Mouse (Mus musculus) limb, embryonic 14.5 days (tissue): Measurements from ENCODE around the gene Sv2b. TPM values are rescaled to one million over a fixed set of nuclear protein-coding genes. Genes with fewer than 3 reads are reported as not detected.

Source experiments
- ATAC-seq: fragments of 200-750 bp; cut with Nextera tagmentation; 2 replicates; pipeline ENCODE4 v1.8.0; 2017; ENCODE audit warnings: low read depth, moderate number of reproducible peaks, moderate TSS enrichment; ENCODE audit not compliant: low FRiP score
- DNase-seq: peaks from one replicate; pipeline ENCODE4 v3.0.0-alpha.2; 2015; ENCODE audit warnings: low spot score
- H3K27ac ChIP-seq: fragments of 300-500 bp; sonication (generic); replicated peaks from 2 replicates; pipeline ENCODE4 v1.5.1; 2014; ENCODE audit warnings: low read depth, mild to moderate bottlenecking, low read length, moderate library complexity, mixed read lengths
- H3K27me3 ChIP-seq: fragments of 300-500 bp; sonication (generic); 2 replicates; pipeline ENCODE4 v1.6.1; 2014; ENCODE audit warnings: low read length, mixed read lengths; ENCODE audit not compliant: control insufficient read depth, insufficient read depth
- H3K36me3 ChIP-seq: fragments of 300-500 bp; sonication (generic); 2 replicates; pipeline ENCODE4 v1.6.1; 2014; ENCODE audit warnings: mild to moderate bottlenecking, low read length, moderate library complexity, mixed read lengths; ENCODE audit not compliant: control insufficient read depth, insufficient read depth
- H3K4me1 ChIP-seq: fragments of 300-500 bp; sonication (generic); 2 replicates; pipeline ENCODE4 v1.6.1; 2014; ENCODE audit warnings: antibody characterized with exemption, low read length, mixed read lengths; ENCODE audit not compliant: control insufficient read depth, insufficient read depth
- H3K4me2 ChIP-seq: fragments of 300-500 bp; sonication (generic); replicated peaks from 2 replicates; pipeline ENCODE4 v1.6.1; 2014; ENCODE audit warnings: low read depth, mild to moderate bottlenecking, low read length, moderate library complexity; ENCODE audit not compliant: severe bottlenecking
- H3K4me3 ChIP-seq: fragments of 300-500 bp; sonication (generic); replicated peaks from 2 replicates; pipeline ENCODE4 v1.5.1; 2014; ENCODE audit warnings: low read length
- H3K9ac ChIP-seq: fragments of 300-500 bp; sonication (generic); 2 replicates; pipeline ENCODE4 v1.6.1; 2014; ENCODE audit warnings: mild to moderate bottlenecking, low read depth, low read length, moderate library complexity; ENCODE audit not compliant: severe bottlenecking
- H3K9me3 ChIP-seq: fragments of 300-500 bp; sonication (generic); 2 replicates; pipeline ENCODE4 v1.6.1; 2016; ENCODE audit warnings: low read length; ENCODE audit not compliant: control insufficient read depth
- POLR2A ChIP-seq: fragments of 200-500 bp; IDR thresholded peaks from 2 replicates; pipeline ENCODE4 v1.8.0; 2012; ENCODE audit warnings: inconsistent platforms, mild to moderate bottlenecking, moderate library complexity, borderline replicate concordance; ENCODE audit not compliant: insufficient read depth, insufficient read length; ENCODE audit errors: extremely low read depth
- WGBS: fragments of 180-500 bp; shearing (Covaris S2); extraction: QIAGEN DNeasy Blood & Tissue Kit; methylation state at CpG from one replicate; pipeline ENCODE4 v1.1.7; 2014; 5-methylcytosine and 5-hydroxymethylcytosine counted together
- polyA plus RNA-seq, 2 experiments: library from polyadenylated mRNA; depleted of rRNA in 1 of 2; stranded (reverse) in 1 of 2; unstranded in 1 of 2; fragments of >200 nt; fragmentation: Nextera tagmentation in 1 of 2; extraction: Ambion mirVana in 1 of 2; gene quantifications; 2 replicates each; pipeline versions ENCODE4 v1.2.1 to v1.2.3; 2012 to 2014

Sv2b gene
- polyA plus RNA-seq, 2 experiments, result 1.2 to 2.1 TPM

DNA sequence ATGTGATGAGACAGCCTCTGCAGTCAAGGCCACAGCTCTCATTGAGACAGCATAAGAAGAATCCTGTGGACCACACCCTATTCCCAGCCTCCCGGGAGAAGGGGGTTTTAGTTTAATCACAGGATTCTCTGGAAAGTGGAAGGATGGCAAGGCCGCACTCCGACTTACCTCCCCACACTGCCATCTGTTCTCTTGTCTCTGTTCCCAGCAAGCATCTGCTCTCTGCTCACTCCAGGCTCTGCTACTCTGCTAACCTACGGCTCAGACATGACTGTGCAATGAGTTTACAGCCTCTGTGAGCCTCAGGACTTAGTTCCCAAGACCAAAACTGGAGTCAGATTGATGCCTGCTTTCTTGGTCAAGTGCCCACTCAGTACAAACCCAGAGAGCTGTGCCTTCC lies 43.8 kb downstream of the Sv2b start:
- no peak overlapping the region for H3K9ac ChIP-seq
- H3K4me2 ChIP-seq, result no peak overlapping the region
- no peaks in the 10 kb centered on the region for H3K9me3 ChIP-seq
- H3K27me3 ChIP-seq, result no peaks in the 10 kb centered on the region
- H3K27ac ChIP-seq, result no peak overlapping the region
- 49% methylated on average over 4 of the region's 4 CpGs for WGBS
- ATAC-seq, result no peak
- no peak for DNase-seq
- H3K4me1 ChIP-seq, result no peaks in the 10 kb centered on the region
- H3K36me3 ChIP-seq, result no peaks in the 10 kb centered on the region
- TF ChIP-seq POLR2A, result no peak
- no peak overlapping the region for H3K4me3 ChIP-seq

DNA sequence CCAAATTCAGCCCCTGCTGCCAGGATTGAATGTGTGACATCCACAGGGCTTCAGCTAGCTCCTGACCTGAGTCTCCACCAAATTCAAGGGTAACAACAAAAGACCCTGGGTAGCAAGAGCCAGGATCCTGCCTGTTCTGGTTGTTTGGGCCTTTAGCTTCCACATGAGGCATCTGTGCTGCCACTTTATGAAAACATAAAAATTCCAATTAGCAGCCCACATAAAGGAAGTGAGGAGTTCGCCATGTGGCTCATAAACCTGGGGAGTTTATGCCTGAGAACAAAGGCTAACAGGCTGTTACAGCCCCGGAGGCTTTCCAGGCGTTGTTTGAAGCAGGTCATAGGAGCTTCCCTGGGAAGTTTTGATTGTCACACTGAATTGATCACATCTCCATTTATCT lies 49.1 kb downstream of the Sv2b start:
- H3K27ac ChIP-seq, result no peak overlapping the region
- no peaks in the 10 kb centered on the region for H3K27me3 ChIP-seq
- H3K36me3 ChIP-seq, result no peaks in the 10 kb centered on the region
- H3K4me3 ChIP-seq, result no peak overlapping the region
- H3K9me3 ChIP-seq, result no peaks in the 10 kb centered on the region
- no peak overlapping the region for H3K9ac ChIP-seq
- ATAC-seq, result no peak; the same call in 1 of the 2 replicates
- no peaks in the 10 kb centered on the region for H3K4me1 ChIP-seq
- H3K4me2 ChIP-seq, result no peak overlapping the region
- no peak for TF ChIP-seq POLR2A
- whole genome bisulfite sequencing, result 20% methylated on average over 3 of the region's 3 CpGs
- peak; percentile 27 for DNase-seq

DNA sequence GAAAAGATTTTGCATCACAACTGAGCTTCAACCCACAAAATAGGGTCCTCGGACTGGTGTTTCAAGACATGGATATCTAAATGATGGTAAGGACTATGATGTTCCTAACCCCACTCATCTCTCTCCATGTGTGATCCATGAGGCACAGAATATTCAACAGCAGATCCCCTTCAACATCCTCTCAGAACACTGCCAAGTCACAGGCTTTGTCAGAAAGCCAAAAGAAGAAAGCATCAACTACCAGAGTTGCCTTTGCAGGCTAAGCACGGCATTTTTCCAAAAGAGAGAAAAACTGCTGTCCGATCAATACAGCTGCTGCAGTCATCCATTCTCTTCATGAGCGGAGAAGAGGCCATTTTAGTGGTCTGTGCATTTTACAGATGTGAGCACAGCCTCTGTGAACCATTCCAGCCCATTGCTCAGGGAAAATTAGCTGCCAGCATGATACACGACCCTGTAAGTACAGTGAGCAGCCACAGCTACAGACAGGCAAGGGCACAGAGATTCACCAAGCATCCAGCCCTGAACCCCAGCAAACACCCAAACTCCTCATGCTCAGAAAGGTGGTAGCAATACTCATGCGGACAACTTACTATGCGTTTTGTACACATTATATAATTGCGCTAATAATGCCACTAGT lies 55.3 kb downstream of the Sv2b start:
- no peaks in the 10 kb centered on the region for H3K27me3 ChIP-seq
- TF ChIP-seq POLR2A, result no peak
- H3K4me2 ChIP-seq, result no peak overlapping the region
- H3K9ac ChIP-seq, result no peak overlapping the region
- no peaks in the 10 kb centered on the region for H3K9me3 ChIP-seq
- 79% methylated on average over 8 of the region's 8 CpGs for WGBS
- ATAC-seq, result no peak
- no peak for DNase-seq
- no peak overlapping the region for H3K27ac ChIP-seq
- no peaks in the 10 kb centered on the region for H3K36me3 ChIP-seq
- no peaks in the 10 kb centered on the region for H3K4me1 ChIP-seq
- H3K4me3 ChIP-seq, result no peak overlapping the region

DNA sequence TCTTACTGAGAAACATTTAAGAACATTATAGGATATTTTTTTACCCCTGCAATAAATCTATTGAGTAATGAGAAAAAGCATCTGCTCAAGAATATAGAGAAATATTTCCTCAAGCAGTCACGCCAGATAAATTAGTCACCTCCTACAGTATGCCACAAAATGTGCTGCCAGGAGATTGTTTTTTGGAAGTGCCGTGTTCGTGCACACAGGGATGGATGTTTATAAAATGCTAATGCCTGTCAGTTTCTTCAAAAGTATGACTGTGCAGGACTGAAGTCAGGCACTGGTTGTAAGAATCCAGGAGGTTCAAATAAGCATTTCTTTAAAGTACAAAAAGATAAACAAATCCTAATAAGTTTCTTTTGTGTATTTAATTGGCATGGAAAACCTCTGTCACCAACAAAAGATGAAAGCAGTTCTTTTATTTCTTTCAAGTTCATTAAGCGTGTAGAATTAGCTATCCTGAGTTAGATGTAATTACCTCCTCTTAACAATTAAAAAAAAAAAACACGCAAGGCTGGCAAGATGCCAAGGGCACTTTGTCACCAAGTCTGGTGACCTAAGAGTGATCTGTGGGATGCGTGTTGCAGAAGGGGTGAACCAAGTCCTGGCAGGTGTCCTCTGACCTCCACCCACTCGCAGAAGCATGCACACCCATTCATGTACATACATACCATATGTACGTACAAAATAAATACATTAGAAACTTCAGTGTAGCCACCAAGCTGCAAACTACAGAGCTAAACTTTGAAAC lies 68.1 kb downstream of the Sv2b start:
- Histone ChIP-seq H3K9ac (no peak overlapping the region), H3K9me3 (no peaks in the 10 kb centered on the region), H3K4me2 (no peak overlapping the region), H3K36me3 (no peaks in the 10 kb centered on the region), H3K27me3 (no peaks in the 10 kb centered on the region), H3K4me3 (no peak overlapping the region), H3K27ac (no peak overlapping the region), H3K4me1 (no peaks in the 10 kb centered on the region)
- no peak for DNase-seq
- TF ChIP-seq POLR2A, result no peak
- WGBS, result 59% methylated on average over 8 of the region's 8 CpGs
- ATAC-seq, result no peak

DNA sequence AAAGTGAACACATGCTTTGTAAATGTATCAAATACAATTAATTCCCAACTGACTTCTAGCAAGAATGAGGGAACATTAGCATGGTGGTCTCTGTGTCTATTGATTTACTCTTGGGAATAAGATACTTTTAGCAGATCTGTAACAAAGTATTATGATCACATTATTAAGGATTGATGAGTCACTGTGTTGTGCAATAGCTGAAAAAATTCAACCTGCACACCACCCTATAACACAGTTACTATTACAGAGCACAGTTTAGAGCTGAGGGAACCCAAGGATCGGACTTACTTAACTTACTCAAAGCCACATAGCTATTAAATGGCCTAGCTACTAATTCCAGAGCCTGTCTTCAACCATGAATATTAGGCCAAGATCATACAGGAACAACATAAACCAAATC lies 72.7 kb downstream of the Sv2b start:
- no peaks in the 10 kb centered on the region for H3K4me1 ChIP-seq
- ATAC-seq (no peak), DNase-seq (no peak)
- H3K4me2 ChIP-seq, result no peak overlapping the region
- no peak for TF ChIP-seq POLR2A
- H3K4me3 ChIP-seq, result no peak overlapping the region
- H3K9me3 ChIP-seq, result no peaks in the 10 kb centered on the region
- WGBS, result 67% methylated on average over 1 of the region's 1 CpGs
- H3K36me3 ChIP-seq, result no peaks in the 10 kb centered on the region
- no peak overlapping the region for H3K9ac ChIP-seq
- H3K27me3 ChIP-seq, result no peaks in the 10 kb centered on the region
- no peak overlapping the region for H3K27ac ChIP-seq
